ENCODE assay signal across 14 mouse cellular contexts in the genomic region with DNA sequence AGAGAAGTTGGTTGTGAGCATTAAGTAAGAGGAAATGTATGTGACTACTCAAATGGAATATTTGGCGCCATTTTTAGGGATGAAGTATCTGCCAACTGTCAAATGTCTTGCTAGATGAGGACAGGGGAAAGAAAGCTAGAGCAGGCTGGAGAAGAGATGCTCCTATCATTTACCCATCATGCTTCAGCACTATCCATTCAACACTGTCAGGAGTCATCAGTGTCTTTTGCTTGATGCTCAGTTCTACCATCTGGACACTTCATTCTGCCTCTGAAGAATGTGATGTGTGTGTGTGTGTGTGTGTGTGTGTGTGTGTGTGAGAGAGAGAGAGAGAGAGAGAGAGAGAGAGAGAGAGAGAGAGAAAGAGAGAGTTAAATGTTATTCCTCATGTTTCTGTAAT.
"Had no signal": no experiment of that assay in that cellular context is flagged by ENCODE, and none has a peak within 500 bp of the region (broad histone marks: within the 10 kb centered on the region; RNA-seq: fewer than 3 reads in every experiment).

No protein-coding gene starts in this region.

- DNase-seq: kidney, adult 8-10 months; kidney, postnatal 10 days; kidney, postnatal 36 days; liver, embryonic 13.5 days; lung, embryonic 14.5 days; right cerebral cortex, postnatal 25 days; spleen, adult 18-20 months; thymus, postnatal 25 days had no signal

- H3K4me1 ChIP-seq: kidney, embryonic 15.5 days; liver, embryonic 13.5 days; midbrain, embryonic 13.5 days; stomach, embryonic 15.5 days had no signal

- H3K9me3 ChIP-seq: kidney, embryonic 15.5 days; liver, embryonic 13.5 days; midbrain, embryonic 13.5 days; stomach, embryonic 15.5 days had no signal

- H3K4me2 ChIP-seq: kidney, embryonic 15.5 days; liver, embryonic 13.5 days; lung, embryonic 14.5 days; midbrain, embryonic 13.5 days; stomach, embryonic 15.5 days had no signal

- ATAC-seq: lung, postnatal 0 days; midbrain, embryonic 13.5 days; midbrain, embryonic 16.5 days had no signal

- H3K9ac ChIP-seq: kidney, embryonic 15.5 days; liver, embryonic 13.5 days; lung, embryonic 14.5 days; midbrain, embryonic 13.5 days; stomach, embryonic 15.5 days had no signal

- H3K4me3 ChIP-seq: kidney, embryonic 15.5 days; liver, embryonic 13.5 days; midbrain, embryonic 13.5 days; stomach, embryonic 15.5 days had no signal

- H3K27me3 ChIP-seq: kidney, embryonic 15.5 days; liver, embryonic 13.5 days; midbrain, embryonic 13.5 days; stomach, embryonic 15.5 days had no signal

- H3K36me3 ChIP-seq: kidney, embryonic 15.5 days; liver, embryonic 13.5 days; midbrain, embryonic 13.5 days; stomach, embryonic 15.5 days had no signal

- H3K27ac ChIP-seq: kidney, embryonic 15.5 days; liver, embryonic 13.5 days; macrophage; midbrain, embryonic 13.5 days; stomach, embryonic 15.5 days had no signal
